Mouse (Mus musculus) neural tube, embryonic 11.5 days (tissue): ENCODE data around the gene Lsamp. TPM values are rescaled to one million over a fixed set of nuclear protein-coding genes. Genes with fewer than 3 reads are reported as not detected.

Source experiments
- ATAC-seq: fragments of 200-750 bp; cut with Nextera tagmentation; 2 replicates; pipeline ENCODE4 v1.8.0; 2017; ENCODE audit warnings: moderate number of reproducible peaks, mild to moderate bottlenecking, moderate TSS enrichment, moderate library complexity; ENCODE audit not compliant: insufficient read depth, low FRiP score, low TSS enrichment
- DNase-seq: peaks from one replicate; pipeline ENCODE4 v3.0.0-alpha.2; 2015; ENCODE audit warnings: low spot score
- H3K27ac ChIP-seq: fragments of 300-500 bp; sonication (generic); 2 replicates; pipeline ENCODE4 v1.5.1; 2014; ENCODE audit warnings: low read depth, mild to moderate bottlenecking, low read length
- H3K27me3 ChIP-seq: fragments of 300-500 bp; sonication (generic); 2 replicates; pipeline ENCODE4 v1.6.1; 2014; ENCODE audit warnings: mild to moderate bottlenecking, low read length, mixed read lengths; ENCODE audit not compliant: control insufficient read depth, insufficient read depth
- H3K36me3 ChIP-seq: fragments of 300-500 bp; sonication (generic); 2 replicates; pipeline ENCODE4 v1.6.1; 2014; ENCODE audit warnings: mild to moderate bottlenecking, low read length, moderate library complexity, mixed read lengths; ENCODE audit not compliant: control insufficient read depth, insufficient read depth
- H3K4me1 ChIP-seq: fragments of 300-500 bp; sonication (generic); 2 replicates; pipeline ENCODE4 v1.6.1; 2014; ENCODE audit warnings: low read length, mixed read lengths; ENCODE audit not compliant: control insufficient read depth, insufficient read depth
- H3K4me2 ChIP-seq: fragments of 300-500 bp; sonication (generic); 2 replicates; pipeline ENCODE4 v1.6.1; 2014; ENCODE audit warnings: low read depth, mild to moderate bottlenecking, moderate library complexity
- H3K4me3 ChIP-seq: fragments of 300-500 bp; sonication (generic); 2 replicates; pipeline ENCODE4 v1.5.1; 2014; ENCODE audit warnings: low read depth, low read length
- H3K9ac ChIP-seq: fragments of 300-500 bp; sonication (generic); 2 replicates; pipeline ENCODE4 v1.6.1; 2014; ENCODE audit warnings: mild to moderate bottlenecking, low read length
- H3K9me3 ChIP-seq: fragments of 300-500 bp; sonication (generic); 2 replicates; pipeline ENCODE4 v1.6.1; 2016; ENCODE audit warnings: low read length; ENCODE audit not compliant: control insufficient read depth
- WGBS: fragments of 180-500 bp; shearing (Covaris S2); extraction: QIAGEN DNeasy Blood & Tissue Kit; methylation state at CpG from one replicate; pipeline ENCODE4 v1.1.7; 2014; 5-methylcytosine and 5-hydroxymethylcytosine counted together
- polyA plus RNA-seq: library from polyadenylated mRNA; unstranded; fragments of >200 nt; fragmentation: Nextera tagmentation; extraction: Ambion mirVana; gene quantifications from 2 replicates; pipeline ENCODE4 v1.2.1, GENCODE M21; 2014

Gene Lsamp
- polyA plus RNA-seq, 1 experiment from 2014 or later = 12.6 TPM

DNA sequence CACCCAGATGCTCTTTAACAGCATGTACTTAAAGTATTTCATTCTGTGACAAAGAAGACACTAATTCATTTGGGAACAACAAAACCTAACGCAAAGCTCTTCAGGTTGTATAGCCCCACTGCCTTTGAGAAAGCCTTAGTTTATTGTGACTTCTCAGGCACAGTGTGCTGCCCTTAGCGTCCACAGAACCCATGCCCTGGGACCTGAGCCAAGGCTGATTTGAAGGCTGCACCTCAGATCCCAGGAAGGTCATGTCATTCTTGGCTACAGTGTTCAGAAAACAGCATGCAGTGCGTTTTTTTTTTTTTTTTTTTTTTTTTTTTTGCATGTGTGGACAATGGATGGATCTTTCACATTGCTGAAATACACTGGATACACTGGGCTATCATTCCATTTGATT lies 210.2 kb downstream of the Lsamp start:
- no peak for DNase-seq
- no peak overlapping the region for H3K4me3 ChIP-seq
- H3K9me3 ChIP-seq = no peaks in the 10 kb centered on the region
- H3K27me3 ChIP-seq = no peaks in the 10 kb centered on the region
- H3K36me3 ChIP-seq = no peaks in the 10 kb centered on the region
- H3K4me1 ChIP-seq = no peaks in the 10 kb centered on the region
- H3K9ac ChIP-seq = no peak overlapping the region
- no peak for ATAC-seq
- WGBS = 49% methylated on average over 3 of the region's 3 CpGs
- no peak overlapping the region for H3K4me2 ChIP-seq
- H3K27ac ChIP-seq = no peak overlapping the region

DNA sequence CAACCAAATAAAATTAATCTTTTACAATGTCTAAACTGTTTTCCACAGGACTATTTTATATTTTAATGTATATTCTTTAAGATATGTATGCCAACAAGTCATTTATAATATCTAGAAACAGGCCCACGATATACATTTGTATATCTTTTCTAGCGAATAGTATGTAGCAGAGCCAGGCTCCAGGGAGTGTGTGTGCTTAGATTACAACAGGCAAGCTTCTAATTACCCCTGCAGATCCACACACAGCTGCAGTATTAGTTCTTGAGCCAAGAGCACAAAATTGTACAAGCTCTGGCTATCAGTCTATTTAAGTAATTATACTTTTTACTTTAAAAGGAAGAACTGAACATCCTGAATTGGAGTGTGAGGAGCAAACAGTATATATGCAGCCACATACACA lies 210.7 kb downstream of the Lsamp start:
- no peak for ATAC-seq

DNA sequence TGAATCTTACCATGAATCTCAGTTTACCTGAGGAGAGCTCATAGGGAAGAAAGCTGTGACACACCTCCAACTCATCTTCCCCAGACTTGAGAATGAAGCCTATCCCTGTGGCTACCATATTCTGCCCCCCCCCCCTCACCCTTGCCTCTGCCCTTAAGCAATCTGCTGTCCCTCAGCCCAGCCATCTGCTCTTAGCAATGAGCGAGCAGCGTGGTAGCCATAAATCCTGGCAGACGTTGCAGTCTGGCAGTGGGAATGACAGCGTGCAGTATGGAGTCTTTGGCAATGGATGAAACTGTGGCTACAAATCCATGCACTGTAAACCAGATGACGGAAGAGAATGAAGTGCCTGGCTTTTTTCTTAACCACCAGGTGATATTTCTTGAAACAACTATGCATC lies 244.5 kb downstream of the Lsamp start:
- Histone ChIP-seq H3K27me3 (no peaks in the 10 kb centered on the region), H3K4me2 (no peak overlapping the region), H3K4me3 (no peak overlapping the region), H3K9ac (no peak overlapping the region), H3K9me3 (no peaks in the 10 kb centered on the region), H3K36me3 (no peaks in the 10 kb centered on the region), H3K4me1 (no peaks in the 10 kb centered on the region), H3K27ac (no peak overlapping the region)
- ATAC-seq = peak; percentile 78
- WGBS = 45% methylated on average over 5 of the region's 5 CpGs
- peak; percentile 29 for DNase-seq

More for the DNA sequence above, 210.7 kb downstream of the Lsamp start:
- Histone ChIP-seq H3K4me3 (no peak overlapping the region), H3K27me3 (no peaks in the 10 kb centered on the region), H3K4me2 (no peak overlapping the region), H3K9ac (no peak overlapping the region), H3K9me3 (no peaks in the 10 kb centered on the region), H3K36me3 (no peaks in the 10 kb centered on the region), H3K27ac (no peak overlapping the region), H3K4me1 (no peaks in the 10 kb centered on the region)
- no peak for DNase-seq
- 95% methylated on average over 2 of the region's 2 CpGs for WGBS

DNA sequence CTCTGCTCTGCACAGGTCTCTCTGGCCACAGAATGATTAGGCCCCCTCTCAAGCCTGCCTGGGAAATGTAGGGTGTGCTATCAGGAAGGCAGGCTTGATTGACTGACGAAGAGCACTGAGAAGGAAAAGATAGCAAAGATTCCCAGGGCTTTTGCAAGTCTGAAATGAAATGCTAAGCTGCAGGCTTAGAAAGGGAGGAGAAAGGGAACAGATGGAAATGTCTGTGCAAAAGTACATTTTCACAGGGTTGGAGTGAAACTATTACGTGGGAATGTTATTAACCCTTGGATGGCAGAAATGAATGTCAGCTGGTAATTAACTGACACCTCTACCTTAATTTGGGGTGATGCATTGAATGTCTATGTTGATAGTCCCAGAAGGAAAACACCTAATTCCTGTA lies 248.9 kb downstream of the Lsamp start:
- ATAC-seq = no peak
- H3K27me3 ChIP-seq = no peaks in the 10 kb centered on the region
- DNase-seq = no peak
- no peak overlapping the region for H3K4me3 ChIP-seq
- no peaks in the 10 kb centered on the region for H3K4me1 ChIP-seq
- 82% methylated on average over 2 of the region's 2 CpGs for WGBS
- H3K9me3 ChIP-seq = no peaks in the 10 kb centered on the region
- no peak overlapping the region for H3K9ac ChIP-seq
- H3K27ac ChIP-seq = no peak overlapping the region
- no peaks in the 10 kb centered on the region for H3K36me3 ChIP-seq
- no peak overlapping the region for H3K4me2 ChIP-seq

DNA sequence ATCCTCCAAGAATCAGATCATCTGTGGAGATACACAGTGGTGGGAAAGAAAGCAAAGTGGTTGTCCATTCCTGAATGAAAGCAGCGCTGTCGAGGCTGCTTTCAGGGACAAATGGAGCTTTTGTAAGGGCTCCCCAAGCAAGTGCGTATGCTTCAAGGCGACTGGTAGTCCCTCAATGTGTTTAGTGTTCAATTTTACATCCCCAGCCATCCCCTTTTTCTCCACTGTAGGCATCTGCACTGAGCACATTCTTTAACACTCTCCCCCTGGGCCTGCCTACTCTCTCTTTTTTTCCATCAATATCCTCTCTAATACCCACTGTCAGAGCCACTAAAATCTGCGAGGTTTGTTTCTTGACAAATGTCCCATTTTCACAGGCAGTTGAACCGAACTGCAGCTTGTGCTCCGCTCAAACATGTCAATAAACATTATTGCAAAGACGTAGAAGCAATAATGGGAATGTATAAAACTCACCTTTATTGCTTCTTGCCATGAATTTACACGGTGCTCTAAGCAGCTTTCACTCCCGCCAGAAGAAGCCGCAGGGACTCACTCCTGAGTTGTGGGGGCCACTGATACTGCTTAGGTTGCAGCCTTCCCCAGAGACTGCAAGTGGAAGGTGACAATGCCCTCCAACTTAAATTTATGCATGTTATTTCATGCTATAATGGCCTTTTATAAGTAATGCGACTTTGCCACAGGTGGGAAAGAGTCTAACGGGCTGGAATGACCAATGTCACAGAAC lies 250.2 kb downstream of the Lsamp start:
- Histone ChIP-seq H3K27me3 (no peaks in the 10 kb centered on the region), H3K36me3 (no peaks in the 10 kb centered on the region), H3K9ac (no peak overlapping the region), H3K9me3 (no peaks in the 10 kb centered on the region), H3K4me1 (no peaks in the 10 kb centered on the region), H3K4me2 (no peak overlapping the region), H3K4me3 (no peak overlapping the region), H3K27ac (no peak overlapping the region)
- no peak for DNase-seq
- 75% methylated on average over 13 of the region's 13 CpGs for WGBS
- ATAC-seq = no peak

DNA sequence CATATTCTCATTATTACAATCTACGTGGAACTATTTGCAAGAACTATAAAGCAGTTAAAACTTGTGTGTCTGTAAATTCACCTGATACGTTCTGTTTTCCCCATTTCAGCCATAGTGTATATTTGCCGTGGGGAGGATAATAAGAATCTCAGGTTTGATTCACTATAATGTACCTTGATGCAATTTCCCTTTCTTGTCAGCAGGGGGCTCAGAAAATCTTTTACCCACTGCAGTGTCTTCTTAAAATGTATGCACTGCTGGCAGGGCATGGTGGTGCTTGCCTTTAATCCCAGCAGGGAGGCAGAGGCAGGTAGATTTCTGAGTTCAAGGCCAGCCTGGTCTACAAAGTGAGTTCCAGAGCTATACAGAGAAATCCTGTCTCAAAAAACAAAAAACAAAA lies 287.7 kb downstream of the Lsamp start:
- Histone ChIP-seq H3K27me3 (no peaks in the 10 kb centered on the region), H3K36me3 (no peaks in the 10 kb centered on the region), H3K4me1 (no peaks in the 10 kb centered on the region), H3K27ac (no peak overlapping the region), H3K9ac (no peak overlapping the region), H3K4me2 (no peak overlapping the region), H3K9me3 (no peaks in the 10 kb centered on the region), H3K4me3 (no peak overlapping the region)
- DNase-seq (no peak), ATAC-seq (no peak)
- 84% methylated on average over 3 of the region's 3 CpGs for WGBS

DNA sequence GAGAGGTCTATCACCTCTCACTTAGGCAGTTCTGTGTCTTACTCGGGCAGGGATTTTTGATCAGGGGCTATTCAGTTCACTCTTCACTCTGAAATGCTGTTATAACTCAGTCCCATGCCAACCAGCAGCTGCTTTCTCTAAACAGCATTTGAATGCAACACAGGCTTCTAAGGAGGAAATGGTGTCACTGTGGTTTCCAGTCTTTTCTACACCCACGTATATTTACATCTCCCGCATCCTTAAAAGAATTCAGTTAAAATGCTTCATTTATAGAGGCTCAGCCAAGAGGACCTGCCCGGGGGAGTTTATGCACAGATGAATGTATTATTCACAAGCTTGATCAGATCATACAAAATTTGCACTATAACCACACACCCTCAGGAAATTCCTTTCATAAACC lies 306.0 kb downstream of the Lsamp start:
- WGBS = 80% methylated on average over 4 of the region's 4 CpGs
- Histone ChIP-seq H3K9ac (no peak overlapping the region), H3K9me3 (no peaks in the 10 kb centered on the region), H3K27me3 (no peaks in the 10 kb centered on the region), H3K27ac (no peak overlapping the region), H3K4me3 (no peak overlapping the region), H3K4me1 (no peaks in the 10 kb centered on the region), H3K36me3 (no peaks in the 10 kb centered on the region), H3K4me2 (no peak overlapping the region)
- ATAC-seq (no peak), DNase-seq (no peak)

DNA sequence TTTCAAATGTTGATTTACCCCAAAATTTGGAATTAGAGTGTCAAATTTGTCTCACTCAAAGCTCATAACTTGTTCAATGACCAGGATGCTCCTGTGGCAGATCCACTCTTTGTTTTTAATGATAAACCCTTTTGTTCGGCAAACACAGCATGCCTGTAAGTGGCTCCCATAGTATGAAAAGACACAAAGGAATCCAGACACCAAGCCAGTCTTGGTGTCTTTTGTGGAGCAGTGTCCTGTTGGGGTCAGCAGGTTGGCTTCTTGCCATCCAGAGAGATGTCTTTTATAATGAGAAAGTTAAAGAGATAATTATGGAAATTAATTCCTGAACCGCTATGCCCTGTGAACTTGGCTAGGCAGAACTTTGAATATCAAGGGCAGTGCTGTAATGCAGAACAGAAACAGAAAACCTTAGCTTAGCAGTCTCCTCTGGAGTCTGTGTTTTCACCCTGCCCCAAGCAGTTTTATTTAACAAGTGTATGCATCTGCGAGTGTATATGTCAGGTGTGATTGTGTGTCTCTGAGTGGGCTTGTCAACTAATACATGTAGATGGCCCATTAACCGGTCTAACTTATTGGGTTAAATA lies 310.2 kb downstream of the Lsamp start:
- DNase-seq (peak; percentile 24), ATAC-seq (no peak)
- Histone ChIP-seq H3K27me3 (no peaks in the 10 kb centered on the region), H3K9ac (no peak overlapping the region), H3K36me3 (no peaks in the 10 kb centered on the region), H3K4me3 (no peak overlapping the region), H3K4me2 (no peak overlapping the region), H3K4me1 (no peaks in the 10 kb centered on the region), H3K27ac (no peak overlapping the region), H3K9me3 (no peaks in the 10 kb centered on the region)
- WGBS = 67% methylated on average over 4 of the region's 4 CpGs

DNA sequence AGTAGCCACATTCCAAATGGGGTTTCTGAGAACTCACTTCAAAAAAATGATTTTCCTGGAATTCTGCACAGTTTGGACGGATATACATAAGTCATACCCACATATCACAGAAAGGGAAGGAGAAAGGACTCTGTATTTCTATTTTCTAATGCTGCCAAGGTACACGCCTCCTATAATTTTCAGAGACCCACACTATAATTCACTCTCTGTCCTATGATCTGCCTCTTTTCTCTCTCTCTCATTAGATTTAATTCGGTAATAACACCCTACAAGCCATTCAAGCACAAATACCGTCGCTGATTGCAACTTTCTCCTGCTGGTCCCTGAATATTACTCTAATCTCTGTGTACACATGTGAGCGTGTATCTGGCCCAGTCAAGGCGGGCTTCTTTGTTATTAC lies 311.1 kb downstream of the Lsamp start:
- no peaks in the 10 kb centered on the region for H3K36me3 ChIP-seq
- no peak overlapping the region for H3K4me2 ChIP-seq
- H3K4me1 ChIP-seq = no peaks in the 10 kb centered on the region
- ATAC-seq = no peak
- WGBS = 86% methylated on average over 7 of the region's 7 CpGs
- no peaks in the 10 kb centered on the region for H3K27me3 ChIP-seq
- DNase-seq = no peak
- no peak overlapping the region for H3K4me3 ChIP-seq
- no peaks in the 10 kb centered on the region for H3K9me3 ChIP-seq
- no peak overlapping the region for H3K9ac ChIP-seq
- H3K27ac ChIP-seq = no peak overlapping the region
